Mouse (Mus musculus) gastrocnemius, adult 18-20 months (tissue): ENCODE measurements around the gene Sc5d. TPM values are rescaled to one million over a fixed set of nuclear protein-coding genes. Genes with fewer than 3 reads are reported as not detected.
A peak's percentile ranks its signal among the peaks of the same experiment; 100 is the strongest.

Experiments
- DNase-seq: peaks from one replicate; pipeline ENCODE4 v3.0.0; 2021; ENCODE audit warnings: low spot score
- long read RNA-seq, 2 experiments: library from polyadenylated mRNA; stranded (forward); transcript quantifications; one replicate each; pipeline ENCODE4 v2.0.0; 2021
- total RNA-seq, 2 experiments: library from RNA; stranded (reverse); gene quantifications; 2 replicates each; pipeline ENCODE4 v1.2.3; 2021

The Sc5d gene
- total RNA-seq: 10 to 100 TPM; 20.1 to 22.8 TPM
- long read RNA-seq, experiment 1, full-length matches to known transcripts: 32 of 35 reads
- long read RNA-seq, experiment 1, partial matches to known transcripts: 0 of 35 reads
- long read RNA-seq, experiment 1, other reads (novel, unspliced or antisense): 3 of 35 reads
- long read RNA-seq, experiment 2, full-length matches to known transcripts: 18 of 24 reads
- long read RNA-seq, experiment 2, partial matches to known transcripts: 1 of 24 reads
- long read RNA-seq, experiment 2, other reads (novel, unspliced or antisense): 5 of 24 reads

DNA sequence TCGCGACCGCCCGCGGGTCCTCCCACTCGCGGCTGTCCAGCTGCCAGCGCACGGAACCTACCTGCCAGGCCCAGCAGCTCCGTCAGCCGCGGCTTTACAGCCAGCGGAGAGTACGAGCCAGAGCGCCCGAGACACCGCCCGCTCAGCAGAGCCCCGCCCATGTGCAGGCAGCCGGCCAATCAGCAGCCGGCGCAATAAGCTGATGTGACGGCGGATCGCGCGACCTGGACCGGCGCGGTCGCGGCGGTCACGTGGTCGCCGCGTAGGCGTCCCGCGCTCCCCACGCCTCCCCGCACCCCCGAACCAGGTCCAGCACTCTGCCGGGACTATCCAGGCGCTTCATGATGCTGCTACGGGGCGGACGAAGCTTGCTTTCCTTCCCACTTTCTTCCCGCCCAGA, at the start of gene Sc5d:
Gene Sc5d, minus strand, starts transcription at position 112 of the 400 bp plus-strand sequence.
- peak; percentile 95 for DNase-seq

DNA sequence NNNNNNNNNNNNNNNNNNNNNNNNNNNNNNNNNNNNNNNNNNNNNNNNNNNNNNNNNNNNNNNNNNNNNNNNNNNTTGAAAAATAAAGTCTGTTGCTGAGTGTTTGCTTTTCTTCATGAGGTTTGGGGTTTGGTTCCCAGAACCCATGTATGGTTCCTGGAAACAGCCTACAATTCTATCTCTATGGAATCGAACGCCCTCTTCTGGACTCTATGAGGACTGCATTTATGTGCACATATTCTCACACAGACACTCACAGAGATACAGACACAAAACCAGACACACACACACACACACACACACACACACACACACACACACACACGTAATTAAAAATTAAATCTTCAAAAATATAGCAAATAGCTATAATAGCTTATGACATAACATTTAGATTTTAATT, 47.3 kb upstream of the Sc5d start:
- no peak for DNase-seq

GRCm38 (mm10) chr9:42303894-42304293, 39.8 kb upstream of the Sc5d start:
- DNase-seq: no peak

GRCm38 (mm10) chr9:42301082-42301633, 37.1 kb upstream of the Sc5d start:
- DNase-seq: no peak

DNA sequence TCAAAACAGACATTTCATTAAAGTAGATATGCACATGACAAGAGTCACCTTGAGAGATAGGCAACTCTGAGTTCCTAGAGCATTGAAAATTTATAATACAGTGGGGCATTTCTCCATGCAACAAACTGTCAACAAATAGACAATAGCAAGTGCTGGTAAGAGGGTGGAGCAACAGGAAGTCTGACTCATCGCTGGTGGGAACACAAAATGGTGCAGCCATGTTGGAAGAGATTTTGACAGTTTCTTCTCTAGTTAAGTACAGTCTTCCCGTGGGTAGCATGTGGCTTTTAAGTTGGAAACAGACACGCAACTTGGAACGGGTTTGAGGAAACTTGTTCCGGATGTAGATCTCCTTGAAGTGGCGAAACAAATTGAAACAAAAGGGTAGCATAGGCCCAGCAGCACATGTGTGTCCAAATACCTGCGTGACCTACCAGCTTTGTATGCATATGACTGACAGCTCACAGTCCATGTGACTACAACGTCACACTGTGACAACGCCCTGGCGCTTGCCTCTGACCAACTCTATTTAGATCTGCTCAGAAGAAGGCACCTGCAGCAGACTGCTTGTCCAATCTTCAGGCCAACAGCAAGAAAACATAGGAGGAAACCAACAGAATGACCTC, 32.4 kb upstream of the Sc5d start:
- DNase-seq: no peak

GRCm38 (mm10) chr9:42294131-42294530, 30.1 kb upstream of the Sc5d start:
- DNase-seq: no peak

DNA sequence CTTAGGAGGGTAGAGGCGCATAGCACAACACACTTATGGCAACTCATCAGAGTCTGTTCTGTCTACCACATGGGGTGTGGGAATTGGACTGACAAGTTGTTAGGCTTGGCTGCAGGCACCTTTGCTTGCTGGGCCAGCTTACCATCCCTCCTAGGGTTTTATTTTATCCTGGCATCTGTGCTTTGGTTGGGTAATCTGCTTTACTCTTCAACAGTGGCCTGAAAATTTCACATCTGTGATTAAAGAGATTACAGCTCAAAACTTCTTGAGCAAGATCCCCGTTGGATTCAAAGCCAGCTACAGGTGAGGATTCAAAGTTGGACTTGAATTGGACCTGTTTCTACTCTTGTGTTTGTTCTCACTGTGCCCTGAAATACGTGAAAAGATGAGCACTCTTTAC, 29.5 kb upstream of the Sc5d start:
- no peak for DNase-seq

DNA sequence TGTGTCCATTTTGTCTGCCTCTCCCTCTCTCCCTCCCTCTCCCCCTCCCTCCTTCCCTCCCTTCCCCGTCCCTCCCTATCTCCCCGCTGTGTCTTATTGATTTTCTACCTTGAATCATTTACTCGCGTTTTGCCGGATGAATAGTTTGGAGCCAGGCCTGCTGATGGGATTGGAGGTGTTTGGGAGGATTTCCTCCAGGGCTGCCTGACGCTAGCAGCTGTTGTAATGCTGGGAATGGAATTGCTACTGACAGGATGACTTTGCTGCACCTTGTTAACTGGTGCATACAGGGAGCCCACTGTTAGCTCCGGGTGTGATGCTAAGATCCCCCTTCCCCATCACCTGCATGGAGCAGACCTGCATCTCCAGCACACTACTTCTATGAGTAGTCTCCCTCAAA, 29.0 kb upstream of the Sc5d start:
- DNase-seq: no peak

- DNase-seq: no peak
Observed at GRCm38 (mm10) chr9:42279676-42280075, 15.6 kb upstream of the Sc5d start.

- DNase-seq: no peak
Observed at GRCm38 (mm10) chr9:42278046-42278445, 14.0 kb upstream of the Sc5d start.

DNA sequence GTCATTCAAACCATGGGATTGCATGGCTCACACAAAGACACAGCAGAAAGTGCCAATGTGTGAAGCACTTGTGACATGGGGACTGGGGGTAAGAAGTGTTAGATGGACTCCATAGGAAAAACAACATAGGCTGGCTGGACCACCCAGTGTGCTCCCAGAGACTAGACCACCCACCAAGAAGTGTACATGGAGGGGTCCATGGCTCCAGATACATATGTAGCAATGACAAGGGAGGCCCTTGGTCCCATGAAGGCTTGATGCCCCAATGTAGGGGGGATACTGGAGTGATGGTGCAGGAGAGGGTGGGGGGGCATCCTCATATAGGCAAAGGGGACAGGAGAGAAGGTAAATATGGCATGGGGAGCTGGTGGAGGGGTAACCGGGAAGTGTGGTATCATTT, 13.6 kb upstream of the Sc5d start:
- DNase-seq: no peak

DNA sequence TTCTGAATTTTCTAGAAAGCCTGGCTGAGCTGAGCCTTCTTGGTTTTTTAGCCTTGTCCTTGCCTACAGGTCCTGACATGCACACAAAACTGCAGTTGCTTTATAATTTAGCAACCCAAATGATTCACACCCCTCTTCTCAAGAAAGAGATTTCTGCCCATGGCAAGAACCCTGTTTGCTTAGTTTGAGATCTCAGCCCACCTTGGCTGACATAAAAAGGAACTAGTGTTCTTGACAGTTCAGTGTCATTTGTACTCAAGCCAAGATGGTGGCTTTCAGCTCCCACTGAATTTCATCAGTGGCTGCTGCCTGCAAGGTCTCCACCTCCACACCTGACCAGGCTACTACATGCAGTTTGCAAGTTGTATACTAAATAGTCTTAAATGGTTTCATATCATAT, 13.1 kb upstream of the Sc5d start:
- DNase-seq: no peak

GRCm38 (mm10) chr9:42275761-42276145, 11.7 kb upstream of the Sc5d start:
- no peak for DNase-seq

GRCm38 (mm10) chr9:42275027-42275760, 11.1 kb upstream of the Sc5d start:
- no peak for DNase-seq

DNA sequence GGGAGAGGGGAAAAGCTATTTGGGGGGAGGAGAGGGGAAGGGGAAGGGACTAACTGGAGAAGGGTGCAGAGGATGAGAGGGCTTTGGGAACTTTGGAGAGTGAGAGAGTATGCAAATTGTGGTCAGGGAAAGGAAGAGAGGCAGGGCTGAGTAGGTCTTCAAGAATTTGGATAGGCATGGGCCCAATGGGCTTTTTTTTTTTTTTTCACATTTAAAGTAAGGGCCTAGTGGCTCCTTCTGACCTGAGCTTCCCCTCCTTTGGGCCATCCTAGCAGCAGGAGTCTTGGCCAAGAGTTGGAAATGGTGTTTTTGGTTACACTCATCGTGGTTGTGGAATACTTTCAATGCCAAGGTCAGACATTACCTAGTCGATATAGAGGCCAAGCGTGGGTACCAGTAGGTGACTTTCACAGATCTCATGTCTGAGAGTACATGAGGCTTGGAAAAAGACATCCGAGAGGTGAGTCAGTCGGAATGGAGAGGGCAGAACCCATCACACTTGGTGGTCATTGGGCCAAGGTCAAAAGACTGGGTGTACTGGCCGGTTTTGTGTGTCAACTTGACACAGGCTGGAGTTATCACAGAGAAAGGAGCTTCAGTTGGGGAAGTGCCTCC, 9.7 kb upstream of the Sc5d start:
- DNase-seq: no peak

DNA sequence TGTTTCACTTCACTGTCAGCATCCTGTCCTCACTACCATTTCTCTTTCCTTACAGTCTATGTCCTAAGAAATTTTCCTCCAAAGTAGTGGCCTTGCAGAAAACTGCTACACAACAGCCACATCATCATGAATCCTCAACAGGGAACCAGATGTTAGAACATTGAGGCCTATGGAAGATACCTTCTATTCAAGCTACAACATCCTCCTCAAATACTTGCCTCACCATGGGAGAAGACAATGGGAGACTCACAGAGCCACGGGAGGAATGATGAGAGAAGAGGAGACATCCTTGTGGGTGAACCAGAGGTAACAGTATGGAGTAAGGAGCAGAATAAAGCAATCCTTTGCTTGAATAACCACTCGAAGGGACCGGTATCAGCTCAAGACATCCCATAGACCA, 9.1 kb upstream of the Sc5d start:
- no peak for DNase-seq

- DNase-seq: peak; percentile 13
Observed at GRCm38 (mm10) chr9:42272690-42273089, 8.6 kb upstream of the Sc5d start.

- no peak for DNase-seq
Observed at GRCm38 (mm10) chr9:42271456-42271855, 7.4 kb upstream of the Sc5d start.

- DNase-seq: no peak
Observed at GRCm38 (mm10) chr9:42270617-42271016, 6.6 kb upstream of the Sc5d start.

GRCm38 (mm10) chr9:42270081-42270480, 6.0 kb upstream of the Sc5d start:
- no peak for DNase-seq

DNA sequence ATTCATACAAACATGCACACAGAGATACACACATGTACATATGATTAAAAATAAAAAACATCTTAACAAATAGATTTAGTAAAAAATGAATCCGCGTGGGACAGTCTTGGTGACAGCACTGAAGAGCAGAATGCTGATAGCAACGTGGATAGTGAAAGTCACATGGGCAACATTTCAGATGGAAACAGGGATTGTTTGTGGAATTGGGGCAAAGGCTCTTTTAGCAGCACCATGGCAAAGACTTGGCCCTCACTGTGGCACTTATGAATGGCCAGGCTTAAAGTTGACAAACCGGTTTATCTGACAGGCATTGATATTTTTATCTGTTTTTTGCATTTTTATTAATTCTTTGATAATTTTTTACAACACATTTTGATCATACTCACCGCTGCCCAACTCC, 4.3 kb upstream of the Sc5d start:
- DNase-seq: no peak

GRCm38 (mm10) chr9:42265309-42265708, 1.3 kb upstream of the Sc5d start:
- no peak for DNase-seq
